Mouse (Mus musculus): ENCODE data around the gene Apon. TPM values are rescaled to one million over a fixed set of nuclear protein-coding genes. Genes with fewer than 3 reads are reported as not detected.

The Apon gene
- polyA plus RNA-seq (2015; fragmentation: Nextera tagmentation; extraction: Ambion mirVana), result 0.11 TPM in 1 of 2 replicates, not detected in the other

- Histone ChIP-seq H3K36me3 (ENCODE audit: control insufficient read depth, insufficient read depth, low read length) (peaks cover 13% of the 10 kb centered on the region), H3K4me3 (ENCODE audit: low read depth, low read length) (no peak within 1 kb of the TSS), H3K4me2 (ENCODE audit: low read length) (no peak within 1 kb of the TSS), H3K27ac (ENCODE audit: low read length) (no peak within 1 kb of the TSS), H3K4me1 (ENCODE audit: control insufficient read depth, insufficient read depth, low read length) (no peaks in the 10 kb centered on the region), H3K27me3 (ENCODE audit: control insufficient read depth, insufficient read depth, low read depth, low read length) (no peaks in the 10 kb centered on the region), H3K9ac (ENCODE audit: low read depth, low read length) (no peak within 1 kb of the TSS), H3K9me3 (replicated peaks; ENCODE audit: control insufficient read depth, low read length, poor library complexity, severe bottlenecking) (no peaks in the 10 kb centered on the region)
- ATAC-seq, result no peak
- 87% methylated on average over 4 of the region's 4 CpGs for WGBS
Observed at GRCm38 (mm10) chr10:128253677-128254255, at the start of gene Apon. Gene Apon (plus strand): TSS chr10:128254096.

GRCm38 (mm10) chr10:128204941-128205340 lies 49.0 kb upstream of the Apon start:
- no peaks in the 10 kb centered on the region for H3K36me3 ChIP-seq (ENCODE audit: control insufficient read depth, insufficient read depth, low read length)
- no peak overlapping the region for H3K27ac ChIP-seq (ENCODE audit: low read length)
- H3K27me3 ChIP-seq (ENCODE audit: control insufficient read depth, insufficient read depth, low read depth, low read length), result no peaks in the 10 kb centered on the region
- no peaks in the 10 kb centered on the region for H3K9me3 ChIP-seq (replicated peaks; ENCODE audit: control insufficient read depth, low read length, poor library complexity, severe bottlenecking)
- no peak overlapping the region for H3K4me3 ChIP-seq (ENCODE audit: low read depth, low read length)
- no peak overlapping the region for H3K9ac ChIP-seq (ENCODE audit: low read depth, low read length)
- H3K4me1 ChIP-seq (ENCODE audit: control insufficient read depth, insufficient read depth, low read length), result no peaks in the 10 kb centered on the region
- 91% methylated on average over 15 of the region's 15 CpGs for WGBS
- ATAC-seq, result no peak
- no peak overlapping the region for H3K4me2 ChIP-seq (ENCODE audit: low read length)

- no peak overlapping the region for H3K27ac ChIP-seq (ENCODE audit: low read length)
- no peak overlapping the region for H3K4me3 ChIP-seq (ENCODE audit: low read depth, low read length)
- H3K9ac ChIP-seq (ENCODE audit: low read depth, low read length), result no peak overlapping the region
- H3K4me2 ChIP-seq (ENCODE audit: low read length), result no peak overlapping the region
- no peak for ATAC-seq
- 95% methylated on average over 10 of the region's 10 CpGs for WGBS
- H3K4me1 ChIP-seq (ENCODE audit: control insufficient read depth, insufficient read depth, low read length), result peaks cover 15% of the 10 kb centered on the region
- H3K36me3 ChIP-seq (ENCODE audit: control insufficient read depth, insufficient read depth, low read length), result no peaks in the 10 kb centered on the region
- H3K9me3 ChIP-seq (replicated peaks; ENCODE audit: control insufficient read depth, low read length, poor library complexity, severe bottlenecking), result no peaks in the 10 kb centered on the region
- no peaks in the 10 kb centered on the region for H3K27me3 ChIP-seq (ENCODE audit: control insufficient read depth, insufficient read depth, low read depth, low read length)
Observed at GRCm38 (mm10) chr10:128208326-128208725, 45.6 kb upstream of the Apon start.

GRCm38 (mm10) chr10:128209311-128210009 lies 44.4 kb upstream of the Apon start:
- no peaks in the 10 kb centered on the region for H3K9me3 ChIP-seq (replicated peaks; ENCODE audit: control insufficient read depth, low read length, poor library complexity, severe bottlenecking)
- H3K36me3 ChIP-seq (ENCODE audit: control insufficient read depth, insufficient read depth, low read length), result no peaks in the 10 kb centered on the region
- H3K4me3 ChIP-seq (ENCODE audit: low read depth, low read length), result no peak overlapping the region
- peaks cover 2% of the 10 kb centered on the region; the same call in 1 of the 2 replicates for H3K27me3 ChIP-seq (ENCODE audit: control insufficient read depth, insufficient read depth, low read depth, low read length)
- ATAC-seq, result no peak
- H3K9ac ChIP-seq (ENCODE audit: low read depth, low read length), result no peak overlapping the region
- peaks cover 15% of the 10 kb centered on the region for H3K4me1 ChIP-seq (ENCODE audit: control insufficient read depth, insufficient read depth, low read length)
- no peak overlapping the region for H3K4me2 ChIP-seq (ENCODE audit: low read length)
- no peak overlapping the region for H3K27ac ChIP-seq (ENCODE audit: low read length)
- 92% methylated on average over 11 of the region's 11 CpGs for WGBS

GRCm38 (mm10) chr10:128210131-128210530 lies 43.8 kb upstream of the Apon start:
- 92% methylated on average over 2 of the region's 2 CpGs for WGBS
- H3K36me3 ChIP-seq (ENCODE audit: control insufficient read depth, insufficient read depth, low read length), result no peaks in the 10 kb centered on the region
- peaks cover 15% of the 10 kb centered on the region for H3K4me1 ChIP-seq (ENCODE audit: control insufficient read depth, insufficient read depth, low read length)
- peaks cover 2% of the 10 kb centered on the region; the same call in 1 of the 2 replicates for H3K27me3 ChIP-seq (ENCODE audit: control insufficient read depth, insufficient read depth, low read depth, low read length)
- no peak for ATAC-seq
- H3K27ac ChIP-seq (ENCODE audit: low read length), result no peak overlapping the region
- H3K9ac ChIP-seq (ENCODE audit: low read depth, low read length), result no peak overlapping the region
- H3K4me2 ChIP-seq (ENCODE audit: low read length), result no peak overlapping the region
- no peaks in the 10 kb centered on the region for H3K9me3 ChIP-seq (replicated peaks; ENCODE audit: control insufficient read depth, low read length, poor library complexity, severe bottlenecking)
- no peak overlapping the region for H3K4me3 ChIP-seq (ENCODE audit: low read depth, low read length)

GRCm38 (mm10) chr10:128210954-128211353 lies 42.9 kb upstream of the Apon start:
- Histone ChIP-seq H3K4me2 (ENCODE audit: low read length) (peak overlapping the region; percentile 97), H3K9me3 (replicated peaks; ENCODE audit: control insufficient read depth, low read length, poor library complexity, severe bottlenecking) (no peaks in the 10 kb centered on the region), H3K36me3 (ENCODE audit: control insufficient read depth, insufficient read depth, low read length) (no peaks in the 10 kb centered on the region), H3K9ac (ENCODE audit: low read depth, low read length) (peak overlapping the region; percentile 60), H3K4me1 (ENCODE audit: control insufficient read depth, insufficient read depth, low read length) (peaks cover 15% of the 10 kb centered on the region), H3K27ac (ENCODE audit: low read length) (no peak overlapping the region), H3K27me3 (ENCODE audit: control insufficient read depth, insufficient read depth, low read depth, low read length) (peaks cover 2% of the 10 kb centered on the region; the same call in 1 of the 2 replicates), H3K4me3 (ENCODE audit: low read depth, low read length) (peak overlapping the region; percentile 53)
- WGBS, result 23% methylated on average over 14 of the region's 14 CpGs
- ATAC-seq, result peak; percentile 29; the same call in 1 of the 2 replicates

GRCm38 (mm10) chr10:128211390-128212108 lies 42.3 kb upstream of the Apon start, which contains the start of gene Spryd4:
Gene Spryd4 (minus strand): TSS chr10:128211807.
- H3K4me2 ChIP-seq (ENCODE audit: low read length), result peak within 1 kb of the TSS; percentile 97
- no peaks in the 10 kb centered on the region for H3K36me3 ChIP-seq (ENCODE audit: control insufficient read depth, insufficient read depth, low read length)
- no peaks in the 10 kb centered on the region for H3K9me3 ChIP-seq (replicated peaks; ENCODE audit: control insufficient read depth, low read length, poor library complexity, severe bottlenecking)
- peaks cover 15% of the 10 kb centered on the region for H3K4me1 ChIP-seq (ENCODE audit: control insufficient read depth, insufficient read depth, low read length)
- WGBS, result under 1% methylated on average over 30 of the region's 30 CpGs
- H3K27me3 ChIP-seq (ENCODE audit: control insufficient read depth, insufficient read depth, low read depth, low read length), result peaks cover 2% of the 10 kb centered on the region; the same call in 1 of the 2 replicates
- ATAC-seq, result peak; percentile 95
- H3K9ac ChIP-seq (ENCODE audit: low read depth, low read length), result peak within 1 kb of the TSS; percentile 60
- H3K27ac ChIP-seq (ENCODE audit: low read length), result peak within 1 kb of the TSS; percentile 61
- peak within 1 kb of the TSS; percentile 53 for H3K4me3 ChIP-seq (ENCODE audit: low read depth, low read length)

- ATAC-seq, result 0 out of 2 replicates have a peak, but pooled peaks have one; percentile 7
- H3K4me1 ChIP-seq (ENCODE audit: control insufficient read depth, insufficient read depth, low read length), result peaks cover 15% of the 10 kb centered on the region
- peaks cover 2% of the 10 kb centered on the region; the same call in 1 of the 2 replicates for H3K27me3 ChIP-seq (ENCODE audit: control insufficient read depth, insufficient read depth, low read depth, low read length)
- H3K4me2 ChIP-seq (ENCODE audit: low read length), result peak overlapping the region; percentile 97
- H3K9ac ChIP-seq (ENCODE audit: low read depth, low read length), result peak overlapping the region; percentile 60
- no peaks in the 10 kb centered on the region for H3K36me3 ChIP-seq (ENCODE audit: control insufficient read depth, insufficient read depth, low read length)
- 49% methylated on average over 6 of the region's 6 CpGs for WGBS
- H3K27ac ChIP-seq (ENCODE audit: low read length), result peak overlapping the region; percentile 61
- H3K4me3 ChIP-seq (ENCODE audit: low read depth, low read length), result peak overlapping the region; percentile 53
- H3K9me3 ChIP-seq (replicated peaks; ENCODE audit: control insufficient read depth, low read length, poor library complexity, severe bottlenecking), result no peaks in the 10 kb centered on the region
Observed at GRCm38 (mm10) chr10:128212148-128212547, 41.7 kb upstream of the Apon start.
